Comparison of ENCODE assay signal across 13 mouse cellular contexts in genomic region chr13:54937885-54938284, GRCm38 (mm10). TPM values are rescaled to one million over a fixed set of nuclear protein-coding genes. Genes with fewer than 3 reads are reported as not detected.
DNase-seq lines count a peak whose midpoint lies in the region; ATAC-seq lines count a peak whose summit lies in the region.
"Had no signal": no experiment of that assay in that cellular context is flagged by ENCODE, and none has a peak within 500 bp of the region (broad histone marks: within the 10 kb centered on the region; RNA-seq: fewer than 3 reads in every experiment).

No protein-coding gene starts in this region.

- no peak overlapping the region for H3K9ac ChIP-seq in liver, embryonic 12.5 days
- H3K9ac ChIP-seq: liver, embryonic 13.5 days had no signal

- peak; percentile 46 to 52 for DNase-seq in cerebellum, postnatal 25 days
- DNase-seq in cerebellum, adult 8-10 months = no peak
- peak; percentile 45 to 80 for DNase-seq in layer of hippocampus, adult 18-20 months (ENCODE audit: low spot score in 2 of 2)
- no peak for DNase-seq in layer of hippocampus, postnatal 25 days (ENCODE audit: extremely low spot score in 1 of 2, low spot score in 1 of 2)
- peak; percentile 79 to 82 for DNase-seq in frontal cortex, adult 2 months (ENCODE audit: extremely low spot score in 1 of 2, low spot score in 1 of 2)
- DNase-seq in left cerebral cortex, postnatal 36 days (ENCODE audit: low spot score in 2 of 2) = peak; percentile 77 to 78
- no peak for DNase-seq in gastrocnemius, postnatal 10 days
- DNase-seq: heart, postnatal 10 days; kidney, postnatal 14 days; liver, embryonic 13.5 days; thymus, postnatal 4 days had no signal

- no peaks in the 10 kb centered on the region for H3K4me1 ChIP-seq in liver, embryonic 12.5 days
- H3K4me1 ChIP-seq: liver, embryonic 13.5 days had no signal

- no peak overlapping the region for H3K27ac ChIP-seq in liver, embryonic 12.5 days
- H3K27ac ChIP-seq: liver, embryonic 13.5 days had no signal

- no peak for ATAC-seq in liver, embryonic 12.5 days
- ATAC-seq: intestine, embryonic 16.5 days had no signal

- H3K9me3 ChIP-seq in liver, embryonic 12.5 days (replicated peaks) = no peaks in the 10 kb centered on the region
- H3K9me3 ChIP-seq: liver, embryonic 13.5 days had no signal

- intact Hi-C loops in left cerebral cortex, postnatal 36 days (cut with DNase I) = no loop called here

- WGBS in liver, embryonic 12.5 days (ENCODE audit: insufficient replicate concordance) = 36% methylated on average over 11 of the region's 11 CpGs

- H3K4me3 ChIP-seq in liver, embryonic 12.5 days = no peak overlapping the region
- H3K4me3 ChIP-seq: liver, embryonic 13.5 days had no signal

- H3K36me3 ChIP-seq in liver, embryonic 12.5 days = no peaks in the 10 kb centered on the region
- H3K36me3 ChIP-seq: liver, embryonic 13.5 days had no signal

- no peak overlapping the region for H3K4me2 ChIP-seq in liver, embryonic 12.5 days
- H3K4me2 ChIP-seq: liver, embryonic 13.5 days had no signal

- peaks cover 47% of the 10 kb centered on the region for H3K27me3 ChIP-seq in liver, embryonic 12.5 days (replicated peaks)

RNA-seq across cellular contexts. Expression of gene Unc5a, which starts 11.3 kb away (rescaled TPM):
- 100 to 1,000 TPM; 160 to 161 TPM for total RNA-seq in layer of hippocampus, adult 18-20 months (2021)
- 100 to 1,000 TPM; 140 to 143 TPM for total RNA-seq in layer of hippocampus, postnatal 25 days (2021)
- polyA plus RNA-seq in frontal cortex, adult 2 months (2012; rRNA removed) = 47.8 and 51.5 TPM in 2 replicates
- 100 to 1,000 TPM in 1 of 2 experiments, 10 to 100 TPM in 1; 96.3 to 101 TPM for total RNA-seq in left cerebral cortex, postnatal 36 days (2021)
- 1 to 10 TPM; 3.7 to 4.8 TPM for total RNA-seq in gastrocnemius, postnatal 10 days (2021)
- 0.97 and 1.1 TPM in 2 replicates for polyA plus RNA-seq in liver, embryonic 12.5 days (2016; fragmentation: Nextera tagmentation; extraction: Ambion mirVana)

Comparison
In these comparisons a context has a peak if more than half of its experiments do, and no peak if none do; other contexts are left out.
1. DNase-seq: peak in cerebellum, postnatal 25 days (2 of 2), layer of hippocampus, adult 18-20 months (2 of 2), frontal cortex, adult 2 months (2 of 2) and left cerebral cortex, postnatal 36 days (2 of 2); none in cerebellum, adult 8-10 months (single experiment), layer of hippocampus, postnatal 25 days (0 of 2) and gastrocnemius, postnatal 10 days (single experiment).
2. RNA of gene Unc5a, which starts 11.3 kb away (total RNA-seq): 160 to 161 TPM in layer of hippocampus, adult 18-20 months, 140 to 143 TPM in layer of hippocampus, postnatal 25 days and 96.3 to 101 TPM in left cerebral cortex, postnatal 36 days; 3.7 to 4.8 TPM in gastrocnemius, postnatal 10 days; every median in the first group is over 10 times any median in the second.